Mouse (Mus musculus) liver, postnatal 0 days (tissue): ENCODE results near the gene Plek.
"Not testable (repeated sequence)": the region's sequence is repeated elsewhere in the genome, so short reads cannot be mapped to it uniquely, and the experiment has no call there.

ENCODE experiments used
- CTCF ChIP-seq: sonication (generic); IDR thresholded peaks from 2 replicates; pipeline ENCODE4 v1.5.1; 2016; ENCODE audit warnings: antibody characterized with exemption, low read depth
- EP300 ChIP-seq: IDR thresholded peaks from 2 replicates; pipeline ENCODE4 v1.6.1; 2016; ENCODE audit warnings: antibody characterized with exemption, low read depth, mild to moderate bottlenecking

- TF ChIP-seq CTCF, EP300: not testable (repeated sequence)
Observed at GRCm38 (mm10) chr11:17006526-17006925, 45.7 kb downstream of the Plek start.
